Mouse (Mus musculus) embryonic facial prominence, embryonic 14.5 days (tissue): ENCODE measurements around the gene Sp4. TPM values are rescaled to one million over a fixed set of nuclear protein-coding genes. Genes with fewer than 3 reads are reported as not detected.

Source experiments
- ATAC-seq: fragments of 200-750 bp; cut with Nextera tagmentation; 2 replicates; pipeline ENCODE4 v1.8.0; 2017; ENCODE audit warnings: low read depth, moderate number of reproducible peaks, moderate TSS enrichment
- DNase-seq: peaks from one replicate; pipeline ENCODE4 v3.0.0-alpha.2; 2015; ENCODE audit warnings: low spot score
- H3K27ac ChIP-seq: fragments of 300-500 bp; sonication (generic); replicated peaks from 2 replicates; pipeline ENCODE4 v1.5.1; 2014; ENCODE audit warnings: low read depth, mild to moderate bottlenecking, low read length, moderate library complexity
- H3K27me3 ChIP-seq: fragments of 300-500 bp; sonication (generic); replicated peaks from 2 replicates; pipeline ENCODE4 v1.6.1; 2014; ENCODE audit warnings: low read length; ENCODE audit not compliant: control insufficient read depth, insufficient read depth
- H3K36me3 ChIP-seq: fragments of 300-500 bp; sonication (generic); 2 replicates; pipeline ENCODE4 v1.6.1; 2014; ENCODE audit warnings: low read length, mixed read lengths; ENCODE audit not compliant: control insufficient read depth, insufficient read depth
- H3K4me1 ChIP-seq: fragments of 300-500 bp; sonication (generic); 2 replicates; pipeline ENCODE4 v1.6.1; 2014; ENCODE audit warnings: antibody characterized with exemption, low read length; ENCODE audit not compliant: control insufficient read depth, insufficient read depth
- H3K4me2 ChIP-seq: fragments of 300-500 bp; sonication (generic); 2 replicates; pipeline ENCODE4 v1.6.1; 2014; ENCODE audit warnings: low read depth, mild to moderate bottlenecking, low read length, moderate library complexity, mixed read lengths
- H3K4me3 ChIP-seq: fragments of 300-500 bp; sonication (generic); 2 replicates; pipeline ENCODE4 v1.5.1; 2014; ENCODE audit warnings: low read depth, mild to moderate bottlenecking, low read length
- H3K9ac ChIP-seq: fragments of 300-500 bp; sonication (generic); 2 replicates; pipeline ENCODE4 v1.6.1; 2014; ENCODE audit warnings: low read depth, mild to moderate bottlenecking, low read length, moderate library complexity, mixed read lengths
- H3K9me3 ChIP-seq: fragments of 300-500 bp; sonication (generic); 2 replicates; pipeline ENCODE4 v1.6.1; 2016; ENCODE audit warnings: low read length; ENCODE audit not compliant: control insufficient read depth
- WGBS: fragments of 180-500 bp; shearing (Covaris S2); extraction: QIAGEN DNeasy Blood & Tissue Kit; methylation state at CpG from one replicate; pipeline ENCODE4 v1.1.7; 2014; 5-methylcytosine and 5-hydroxymethylcytosine counted together
- polyA plus RNA-seq: library from polyadenylated mRNA; unstranded; fragments of >200 nt; fragmentation: Nextera tagmentation; extraction: Ambion mirVana; gene quantifications from 2 replicates; pipeline ENCODE4 v1.2.1, GENCODE M21; 2014

Sp4 gene
- polyA plus RNA-seq, 1 experiment from 2014 or later = 8.3 TPM

- H3K4me1 ChIP-seq = no peaks in the 10 kb centered on the region
- no peaks in the 10 kb centered on the region for H3K9me3 ChIP-seq
- no peaks in the 10 kb centered on the region for H3K36me3 ChIP-seq
- DNase-seq (no peak), ATAC-seq (no peak)
- WGBS = 48% methylated on average over 3 of the region's 3 CpGs
- no peak overlapping the region for H3K4me3 ChIP-seq
- no peak overlapping the region for H3K4me2 ChIP-seq
- H3K27me3 ChIP-seq = no peaks in the 10 kb centered on the region
- H3K27ac ChIP-seq = no peak overlapping the region
- H3K9ac ChIP-seq = no peak overlapping the region
Observed at GRCm38 (mm10) chr12:118313805-118314476, 12.7 kb upstream of the Sp4 start.

DNA sequence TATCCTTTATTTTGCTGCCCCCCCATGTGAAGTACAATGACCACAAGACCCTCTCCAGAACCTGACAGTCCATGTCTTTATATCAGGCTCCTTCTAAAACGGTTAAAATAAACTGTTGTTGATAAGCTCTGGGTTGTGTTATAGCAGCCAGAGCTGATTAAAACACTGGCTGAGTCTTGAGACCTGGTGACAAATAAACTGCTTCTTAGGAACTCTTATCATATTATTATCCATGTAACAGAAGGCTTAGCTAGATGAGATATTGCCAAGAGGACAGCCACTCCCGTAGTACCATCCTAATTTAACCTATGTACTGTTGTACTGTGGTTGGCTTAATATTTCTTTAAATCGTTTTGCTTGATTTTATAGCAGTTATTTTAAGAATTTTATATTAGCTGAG, 2.3 kb upstream of the Sp4 start:
- Histone ChIP-seq H3K4me3 (no peak overlapping the region), H3K4me2 (no peak overlapping the region), H3K27ac (no peak overlapping the region), H3K27me3 (no peaks in the 10 kb centered on the region), H3K9ac (no peak overlapping the region), H3K4me1 (peaks cover 19% of the 10 kb centered on the region), H3K36me3 (no peaks in the 10 kb centered on the region), H3K9me3 (no peaks in the 10 kb centered on the region)
- ATAC-seq (no peak), DNase-seq (no peak)
- WGBS = 87% methylated on average over 3 of the region's 3 CpGs

DNA sequence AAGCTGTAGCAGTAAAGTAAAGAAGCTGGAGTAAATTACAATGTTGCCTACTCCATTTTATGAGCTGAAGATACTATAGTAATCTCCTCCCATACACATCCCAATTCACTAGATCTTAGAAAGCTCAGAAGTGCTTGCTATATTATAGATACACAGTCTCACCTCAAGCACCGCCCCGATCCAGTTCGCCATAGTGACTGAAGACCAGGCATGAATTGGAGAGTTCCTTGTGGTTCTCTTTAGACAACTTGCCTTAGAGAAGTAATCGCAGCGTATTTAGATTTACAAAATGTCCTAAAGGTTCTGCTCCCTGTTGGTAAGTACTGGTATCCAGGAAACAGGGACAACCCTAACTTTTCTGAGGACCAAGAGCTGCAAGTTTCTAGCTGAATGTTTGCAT, 1.8 kb upstream of the Sp4 start:
- Histone ChIP-seq H3K9ac (no peak overlapping the region), H3K27me3 (no peaks in the 10 kb centered on the region), H3K4me2 (peak overlapping the region; percentile 78), H3K4me1 (peaks cover 22% of the 10 kb centered on the region), H3K27ac (no peak overlapping the region), H3K4me3 (no peak overlapping the region), H3K36me3 (no peaks in the 10 kb centered on the region), H3K9me3 (no peaks in the 10 kb centered on the region)
- no peak for DNase-seq
- no peak for ATAC-seq
- WGBS = 92% methylated on average over 5 of the region's 5 CpGs

DNA sequence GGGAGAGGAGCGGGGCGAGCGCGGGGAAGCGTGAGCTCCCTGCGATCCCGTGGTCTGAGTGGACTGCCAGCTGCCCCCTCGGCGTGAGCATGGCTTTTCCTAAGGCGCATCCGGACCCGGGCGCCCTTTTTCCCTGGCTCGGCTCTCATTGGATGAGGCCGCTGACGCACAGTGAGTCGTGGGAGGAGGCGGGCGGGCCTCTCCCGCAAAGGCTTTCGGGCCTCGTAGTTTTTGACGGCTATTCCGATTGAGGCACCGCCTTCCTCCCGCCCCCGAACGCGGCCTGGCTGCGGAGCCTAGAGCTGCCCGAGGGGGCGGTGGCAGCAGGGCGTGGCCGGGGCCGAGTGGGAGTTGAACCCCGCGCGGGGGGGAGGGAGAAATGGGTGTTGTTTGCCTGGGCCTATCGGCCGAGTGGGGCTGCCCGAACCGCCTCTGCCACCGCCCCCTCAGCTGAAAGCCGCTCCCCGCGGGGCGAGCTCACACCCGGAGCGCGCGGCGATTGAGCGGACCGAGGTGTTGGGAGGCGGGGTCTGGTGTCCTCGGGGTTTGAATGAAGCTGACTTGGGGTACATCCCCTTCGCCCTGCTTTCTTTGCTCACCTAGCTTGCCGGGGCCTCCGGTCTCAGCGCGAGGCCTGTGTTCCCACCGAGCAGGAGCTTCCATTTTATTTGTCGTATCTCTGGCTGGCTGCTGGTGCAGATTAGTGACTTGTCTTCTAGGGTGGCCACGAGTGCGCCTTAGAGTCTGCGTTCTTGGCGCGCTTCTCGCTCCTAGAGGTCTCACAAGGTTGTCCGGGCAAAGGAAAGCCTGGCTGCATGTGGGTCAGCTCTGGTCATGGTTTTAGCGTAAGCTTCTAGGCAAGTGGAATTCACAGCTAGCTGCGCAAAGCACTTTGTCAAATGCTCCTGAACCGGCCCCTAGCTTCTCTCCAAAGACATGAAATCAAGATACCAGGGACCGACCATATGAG, 911 bp upstream of the Sp4 start:
- Histone ChIP-seq H3K27me3 (no peaks in the 10 kb centered on the region), H3K9ac (peak overlapping the region; percentile 78), H3K4me2 (peak overlapping the region; percentile 78), H3K36me3 (no peaks in the 10 kb centered on the region), H3K27ac (peak overlapping the region; percentile 96), H3K9me3 (no peaks in the 10 kb centered on the region), H3K4me1 (peaks cover 25% of the 10 kb centered on the region), H3K4me3 (peak overlapping the region; percentile 95)
- under 1% methylated on average over 49 of the region's 74 CpGs for WGBS
- DNase-seq (peak; percentile 99), ATAC-seq (peak; percentile 89)

DNA sequence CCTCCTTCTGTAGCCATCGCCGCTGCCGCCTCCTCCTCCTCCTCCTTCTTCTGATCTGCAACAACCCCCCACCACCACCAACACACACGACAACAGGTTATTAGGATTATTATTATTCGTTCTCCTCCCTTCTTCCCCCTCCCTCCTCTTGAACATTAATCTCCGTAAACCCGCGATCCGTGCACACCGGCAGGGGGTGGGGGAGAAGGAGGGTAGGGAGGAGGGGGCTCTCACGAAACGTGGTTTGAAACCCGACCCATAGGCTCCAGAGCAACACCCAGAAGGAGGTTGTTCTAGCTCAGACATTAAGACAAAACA, 527 bp downstream of the Sp4 start:
- H3K27me3 ChIP-seq = no peaks in the 10 kb centered on the region
- H3K36me3 ChIP-seq = no peaks in the 10 kb centered on the region
- H3K27ac ChIP-seq = peak overlapping the region; percentile 96
- H3K4me1 ChIP-seq = peaks cover 25% of the 10 kb centered on the region
- DNase-seq (no peak), ATAC-seq (peak; percentile 68; the same call in 1 of the 2 replicates)
- H3K9me3 ChIP-seq = no peaks in the 10 kb centered on the region
- H3K4me2 ChIP-seq = peak overlapping the region; percentile 63
- H3K4me3 ChIP-seq = peak overlapping the region; percentile 95
- WGBS = 0% methylated on average over 13 of the region's 13 CpGs
- H3K9ac ChIP-seq = peak overlapping the region; percentile 73

DNA sequence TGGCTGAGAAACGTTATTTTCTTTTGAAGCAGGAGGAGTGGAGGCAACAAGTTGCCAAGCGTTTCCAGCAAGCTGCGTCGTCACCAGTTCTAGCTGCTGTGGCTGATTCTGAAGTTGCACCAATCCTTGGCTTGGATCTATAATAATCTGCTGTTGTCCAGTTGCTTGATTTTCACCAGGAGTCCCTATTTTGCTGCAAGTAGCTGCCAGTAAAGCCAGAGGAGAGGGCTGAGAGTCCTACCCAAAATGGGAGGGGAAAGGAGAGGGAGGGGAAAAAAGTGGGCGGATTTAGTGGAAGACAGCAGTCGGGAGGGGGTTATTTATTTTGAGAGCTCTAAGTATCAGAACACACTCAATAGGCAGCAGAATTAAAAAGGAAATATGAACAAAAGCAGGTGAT, 1.3 kb downstream of the Sp4 start:
- Histone ChIP-seq H3K9me3 (no peaks in the 10 kb centered on the region), H3K9ac (peak overlapping the region; percentile 73; the same call in 1 of the 2 replicates), H3K4me2 (peak overlapping the region; percentile 63), H3K36me3 (no peaks in the 10 kb centered on the region), H3K4me1 (peaks cover 25% of the 10 kb centered on the region), H3K27ac (no peak overlapping the region), H3K27me3 (no peaks in the 10 kb centered on the region), H3K4me3 (peak overlapping the region; percentile 95)
- ATAC-seq (no peak), DNase-seq (peak; percentile 75)
- WGBS = 24% methylated on average over 6 of the region's 6 CpGs

DNA sequence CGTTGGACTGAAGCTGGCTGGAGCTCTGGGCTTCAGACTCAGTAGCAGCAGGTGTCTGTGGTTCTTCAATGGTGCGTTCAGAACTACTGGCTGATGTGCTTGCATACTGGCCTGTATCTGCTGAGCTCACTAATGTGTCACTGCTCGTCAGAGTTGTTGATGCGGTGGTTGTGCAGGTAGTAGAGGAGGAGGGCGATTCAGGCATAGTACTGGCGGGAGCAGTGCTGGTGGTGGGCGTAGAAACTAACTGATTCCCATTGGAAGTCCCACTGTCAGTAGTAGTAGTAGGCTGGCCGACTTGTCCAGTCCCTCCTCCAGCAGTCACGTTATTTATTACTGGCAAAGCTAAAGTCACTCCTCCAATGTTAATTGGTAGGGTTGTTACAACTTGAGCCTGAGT, 2.1 kb downstream of the Sp4 start:
- H3K4me2 ChIP-seq = no peak overlapping the region
- no peaks in the 10 kb centered on the region for H3K27me3 ChIP-seq
- no peak for DNase-seq
- no peak for ATAC-seq
- H3K36me3 ChIP-seq = no peaks in the 10 kb centered on the region
- no peak overlapping the region for H3K27ac ChIP-seq
- no peaks in the 10 kb centered on the region for H3K9me3 ChIP-seq
- WGBS = 90% methylated on average over 9 of the region's 9 CpGs
- H3K4me1 ChIP-seq = peaks cover 25% of the 10 kb centered on the region
- H3K9ac ChIP-seq = no peak overlapping the region
- no peak overlapping the region for H3K4me3 ChIP-seq

GRCm38 (mm10) chr12:118298516-118298915, 2.7 kb downstream of the Sp4 start:
- Histone ChIP-seq H3K27ac (no peak overlapping the region), H3K4me1 (peaks cover 25% of the 10 kb centered on the region), H3K9ac (no peak overlapping the region), H3K27me3 (no peaks in the 10 kb centered on the region), H3K9me3 (no peaks in the 10 kb centered on the region), H3K4me2 (0 out of 2 replicates have a peak overlapping the region, but pooled peaks have one; percentile 7), H3K36me3 (no peaks in the 10 kb centered on the region), H3K4me3 (0 out of 2 replicates have a peak overlapping the region, but pooled peaks have one; percentile 5)
- no peak for DNase-seq
- no peak for ATAC-seq
- 84% methylated on average over 2 of the region's 2 CpGs for WGBS
